Mouse (Mus musculus): Measurements from ENCODE around the gene Srms. TPM values are rescaled to one million over a fixed set of nuclear protein-coding genes. Genes with fewer than 3 reads are reported as not detected.

Srms gene
- total and polyA plus RNA-seq, 3 experiments = 0.04 TPM; not detected in 2

- Histone ChIP-seq H3K9me3 (replicated peaks; ENCODE audit: insufficient read depth, low read length) (no peaks in the 10 kb centered on the region), H3K27me3 (ENCODE audit: control insufficient read depth in 1 of 2, insufficient read depth in 2 of 2, low read length in 2 of 2) (0 out of 4 replicates have a peak, but pooled peaks cover 0 to 1% of the 10 kb centered on the region in 2 experiments), H3K4me3 (ENCODE audit: control insufficient read depth in 1 of 2, insufficient read depth in 1 of 2, low read depth in 2 of 2, low read length in 2 of 2) (no peak within 1 kb of the TSS), H3K79me2 (ENCODE audit: control insufficient read depth, insufficient read depth, low read length, poor library complexity) (no peaks in the 10 kb centered on the region), H3K36me3 (ENCODE audit: control insufficient read depth in 1 of 2, insufficient read depth in 2 of 2, low read length in 2 of 2) (no peaks in the 10 kb centered on the region), H3K27ac (ENCODE audit: control insufficient read depth, low read depth, low read length) (no peak within 1 kb of the TSS), H3K4me1 (ENCODE audit: control insufficient read depth in 1 of 2, insufficient read depth in 2 of 2, low read length in 2 of 2) (no peaks in the 10 kb centered on the region), H3K9ac (ENCODE audit: control insufficient read depth, low read depth, low read length, poor library complexity, severe bottlenecking) (no peak within 1 kb of the TSS)
- TF ChIP-seq CHD1 (IDR thresholded peaks at IDR 0.05; ENCODE audit: low read depth, low read length) = no peak
- TF ChIP-seq MXI1 (IDR thresholded peaks at IDR 0.05; ENCODE audit: low read depth, low read length) = no peak
- no peak for TF ChIP-seq GABPA (IDR thresholded peaks at IDR 0.05; ENCODE audit: low read depth, low read length)
- no peak for DNase-seq (ENCODE audit: low read depth, low spot score)
These were observed 6.7 kb upstream of the Srms start, which contains the start of gene Fndc11 for GRCm38 (mm10) chr2:181219538-181220216. Gene Fndc11 (plus strand): TSS chr2:181220013.

GRCm38 (mm10) chr2:181218881-181219485 is 6.0 kb upstream of the Srms start:
- TF ChIP-seq ZNF384 (IDR thresholded peaks at IDR 0.05; ENCODE audit: low read depth, low read length) (no peak), MYC (IDR thresholded peaks at IDR 0.05; ENCODE audit: low read depth, low read length) (no peak), MXI1 (IDR thresholded peaks at IDR 0.05; ENCODE audit: low read depth, low read length) (no peak), E2F4 (IDR thresholded peaks at IDR 0.05; ENCODE audit: borderline replicate concordance, low read depth, low read length) (no peak), ZC3H11A (IDR thresholded peaks at IDR 0.05; ENCODE audit: low read depth, low read length) (no peak), RAD21 (IDR thresholded peaks at IDR 0.05; ENCODE audit: low read depth, low read length) (no peak), HCFC1 (IDR thresholded peaks at IDR 0.05; ENCODE audit: low read depth, low read length) (no peak), MAX (IDR thresholded peaks at IDR 0.05; ENCODE audit: low read length) (no peak), TBP (IDR thresholded peaks at IDR 0.05; ENCODE audit: low read depth, low read length) (no peak)
- H3K4me3 ChIP-seq (ENCODE audit: control insufficient read depth in 1 of 2, insufficient read depth in 1 of 2, low read depth in 2 of 2, low read length in 2 of 2) = no peak overlapping the region
- no peak overlapping the region for H3K9ac ChIP-seq (ENCODE audit: control insufficient read depth, low read depth, low read length, poor library complexity, severe bottlenecking)
- no peak for DNase-seq (ENCODE audit: low read depth, low spot score)
- H3K4me1 ChIP-seq (ENCODE audit: control insufficient read depth in 1 of 2, insufficient read depth in 2 of 2, low read length in 2 of 2) = no peaks in the 10 kb centered on the region
- no peak overlapping the region for H3K27ac ChIP-seq (ENCODE audit: control insufficient read depth, low read depth, low read length)
- H3K27me3 ChIP-seq (ENCODE audit: control insufficient read depth in 1 of 2, insufficient read depth in 2 of 2, low read length in 2 of 2) = 0 out of 4 replicates have a peak, but pooled peaks cover 0 to 1% of the 10 kb centered on the region in 2 experiments
- H3K36me3 ChIP-seq (ENCODE audit: control insufficient read depth in 1 of 2, insufficient read depth in 2 of 2, low read length in 2 of 2) = no peaks in the 10 kb centered on the region
- H3K79me2 ChIP-seq (ENCODE audit: control insufficient read depth, insufficient read depth, low read length, poor library complexity) = no peaks in the 10 kb centered on the region
- H3K9me3 ChIP-seq (replicated peaks; ENCODE audit: insufficient read depth, low read length) = no peaks in the 10 kb centered on the region

DNA sequence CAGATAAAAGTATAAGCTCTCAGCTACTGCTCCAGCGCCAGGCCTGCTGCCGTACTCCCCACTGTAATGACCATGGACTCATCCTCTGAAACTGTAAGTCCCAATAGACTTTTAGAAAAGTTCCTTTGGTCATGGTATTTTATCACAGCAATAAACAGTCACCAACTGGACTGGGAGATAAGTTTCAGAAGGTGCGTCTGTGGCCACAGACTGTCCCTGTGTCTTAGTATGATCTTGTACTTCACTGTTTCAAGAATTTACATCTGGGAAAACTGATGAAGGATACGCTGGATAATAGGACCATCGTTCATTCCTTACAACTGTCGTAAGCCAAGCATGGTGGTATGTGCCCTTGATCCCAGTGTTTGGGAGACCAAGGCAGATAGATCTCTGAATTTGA is 3.1 kb upstream of the Srms start:
- no peak overlapping the region for H3K27ac ChIP-seq (ENCODE audit: control insufficient read depth, low read depth, low read length)
- no peaks in the 10 kb centered on the region for H3K79me2 ChIP-seq (ENCODE audit: control insufficient read depth, insufficient read depth, low read length, poor library complexity)
- no peaks in the 10 kb centered on the region for H3K9me3 ChIP-seq (replicated peaks; ENCODE audit: insufficient read depth, low read length)
- H3K4me3 ChIP-seq (ENCODE audit: control insufficient read depth in 1 of 2, insufficient read depth in 1 of 2, low read depth in 2 of 2, low read length in 2 of 2) = no peak overlapping the region
- H3K27me3 ChIP-seq (ENCODE audit: control insufficient read depth in 1 of 2, insufficient read depth in 2 of 2, low read length in 2 of 2) = 0 out of 4 replicates have a peak, but pooled peaks cover 0 to 1% of the 10 kb centered on the region in 2 experiments
- H3K4me1 ChIP-seq (ENCODE audit: control insufficient read depth in 1 of 2, insufficient read depth in 2 of 2, low read length in 2 of 2) = no peaks in the 10 kb centered on the region
- TF ChIP-seq ZC3H11A (IDR thresholded peaks at IDR 0.05; ENCODE audit: low read depth, low read length) (no peak), POLR2AphosphoS2 (IDR thresholded peaks at IDR 0.05; ENCODE audit: low read length) (no peak), CHD1 (IDR thresholded peaks at IDR 0.05; ENCODE audit: low read depth, low read length) (no peak), ZMIZ1 (IDR thresholded peaks at IDR 0.05; ENCODE audit: low read depth, low read length) (no peak), SMC3 (IDR thresholded peaks at IDR 0.05; ENCODE audit: low read depth, low read length) (no peak), RAD21 (IDR thresholded peaks at IDR 0.05; ENCODE audit: low read depth, low read length) (no peak)
- H3K9ac ChIP-seq (ENCODE audit: control insufficient read depth, low read depth, low read length, poor library complexity, severe bottlenecking) = no peak overlapping the region
- no peak for DNase-seq (ENCODE audit: low read depth, low spot score)
- no peaks in the 10 kb centered on the region for H3K36me3 ChIP-seq (ENCODE audit: control insufficient read depth in 1 of 2, insufficient read depth in 2 of 2, low read length in 2 of 2)

Measured in MEL (cell line).